In genomic region chr6:51372357-51372756, GRCm38 (mm10) we compare ENCODE assay signal across 23 mouse cellular contexts.
DNase-seq lines count a peak whose midpoint lies in the region; ATAC-seq lines count a peak whose summit lies in the region.
"Had no signal": no experiment of that assay in that cellular context is flagged by ENCODE, and none has a peak within 500 bp of the region (broad histone marks: within the 10 kb centered on the region; RNA-seq: fewer than 3 reads in every experiment).

No protein-coding gene starts in this region.

- no peak for ATAC-seq in forebrain, embryonic 15.5 days (replicated peaks)
- no peak for ATAC-seq in forebrain, embryonic 14.5 days
- ATAC-seq in midbrain, embryonic 16.5 days, result no peak
- ATAC-seq in midbrain, embryonic 15.5 days (replicated peaks), result no peak
- peak; percentile 86 for ATAC-seq in stomach, embryonic 15.5 days (ENCODE audit: insufficient read depth, low FRiP score, low read depth)

- DNase-seq in forebrain, embryonic 14.5 days (ENCODE audit: low spot score), result no peak
- no peak for DNase-seq in limb, embryonic 10.5 days (ENCODE audit: low spot score)
- no peak for DNase-seq in right cerebral cortex, postnatal 14 days
- DNase-seq in layer of hippocampus, adult 18-20 months (ENCODE audit: low spot score in 2 of 2), result no peak
- DNase-seq: adrenal gland, postnatal 36 days; cerebellum, adult 18-20 months; cerebellum, postnatal 25 days; embryo, embryonic 11 days; gastrocnemius, postnatal 25 days; heart, adult 2 months; kidney, adult 2 months; kidney, postnatal 10 days; lung, postnatal 14 days; right cerebral cortex, postnatal 25 days; thymus, postnatal 14 days had no signal

- peaks cover 18% of the 10 kb centered on the region for H3K4me1 ChIP-seq in forebrain, embryonic 15.5 days
- H3K4me1 ChIP-seq in forebrain, embryonic 14.5 days (ENCODE audit: control insufficient read depth, insufficient read depth, low read length), result peaks cover 6% of the 10 kb centered on the region
- peaks cover 10% of the 10 kb centered on the region for H3K4me1 ChIP-seq in midbrain, embryonic 16.5 days (ENCODE audit: control insufficient read depth, insufficient read depth, low read length)
- peaks cover 9% of the 10 kb centered on the region for H3K4me1 ChIP-seq in midbrain, embryonic 15.5 days
- H3K4me1 ChIP-seq in limb, embryonic 10.5 days, result peaks cover 17% of the 10 kb centered on the region; the same call in 1 of the 2 replicates
- H3K4me1 ChIP-seq in stomach, embryonic 15.5 days, result no peaks in the 10 kb centered on the region; the same call in 1 of the 2 replicates

- no peaks in the 10 kb centered on the region for H3K9me3 ChIP-seq in forebrain, embryonic 15.5 days
- no peaks in the 10 kb centered on the region for H3K9me3 ChIP-seq in forebrain, embryonic 14.5 days (replicated peaks; ENCODE audit: control insufficient read depth, low read length)
- H3K9me3 ChIP-seq in midbrain, embryonic 16.5 days (replicated peaks; ENCODE audit: control insufficient read depth, low read length, poor library complexity, severe bottlenecking), result no peaks in the 10 kb centered on the region
- H3K9me3 ChIP-seq in midbrain, embryonic 15.5 days, result no peaks in the 10 kb centered on the region
- no peaks in the 10 kb centered on the region for H3K9me3 ChIP-seq in limb, embryonic 10.5 days (replicated peaks)
- no peaks in the 10 kb centered on the region for H3K9me3 ChIP-seq in stomach, embryonic 15.5 days
- H3K9me3 ChIP-seq: G1E; heart, embryonic 15.5 days; limb, embryonic 12.5 days; neural tube, embryonic 12.5 days had no signal

- H3K4me3 ChIP-seq in forebrain, embryonic 15.5 days, result no peak overlapping the region
- no peak overlapping the region for H3K4me3 ChIP-seq in forebrain, embryonic 14.5 days (ENCODE audit: low read depth, low read length)
- H3K4me3 ChIP-seq in midbrain, embryonic 16.5 days (ENCODE audit: low read depth, low read length), result no peak overlapping the region
- no peak overlapping the region for H3K4me3 ChIP-seq in midbrain, embryonic 15.5 days
- no peak overlapping the region for H3K4me3 ChIP-seq in limb, embryonic 10.5 days
- H3K4me3 ChIP-seq in stomach, embryonic 15.5 days (replicated peaks), result no peak overlapping the region
- H3K4me3 ChIP-seq: heart, adult 2 months; heart, embryonic 15.5 days; limb, embryonic 12.5 days; neural tube, embryonic 12.5 days had no signal

- WGBS in forebrain, embryonic 15.5 days, result 51% methylated on average over 7 of the region's 7 CpGs
- 56% methylated on average over 7 of the region's 7 CpGs for WGBS in forebrain, embryonic 14.5 days
- 58% methylated on average over 7 of the region's 7 CpGs for WGBS in midbrain, embryonic 16.5 days
- WGBS in midbrain, embryonic 15.5 days, result 62% methylated on average over 7 of the region's 7 CpGs
- 71% methylated on average over 7 of the region's 7 CpGs for WGBS in limb, embryonic 10.5 days
- 37% methylated on average over 7 of the region's 7 CpGs for WGBS in stomach, embryonic 15.5 days

- peak overlapping the region; percentile 63 for H3K27ac ChIP-seq in forebrain, embryonic 15.5 days (replicated peaks)
- H3K27ac ChIP-seq in forebrain, embryonic 14.5 days (ENCODE audit: low read depth, low read length), result no peak overlapping the region; the same call in 1 of the 2 replicates
- H3K27ac ChIP-seq in midbrain, embryonic 16.5 days (ENCODE audit: low read length), result 0 out of 2 replicates have a peak overlapping the region, but pooled peaks have one; percentile 11
- H3K27ac ChIP-seq in midbrain, embryonic 15.5 days, result no peak overlapping the region
- H3K27ac ChIP-seq in limb, embryonic 10.5 days, result 0 out of 2 replicates have a peak overlapping the region, but pooled peaks have one; percentile 30
- no peak overlapping the region; the same call in 1 of the 2 replicates for H3K27ac ChIP-seq in stomach, embryonic 15.5 days
- H3K27ac ChIP-seq: heart, adult 2 months; heart, embryonic 15.5 days; limb, embryonic 12.5 days; neural tube, embryonic 12.5 days had no signal

- H3K27me3 ChIP-seq in forebrain, embryonic 15.5 days, result no peaks in the 10 kb centered on the region
- no peaks in the 10 kb centered on the region for H3K27me3 ChIP-seq in forebrain, embryonic 14.5 days (replicated peaks; ENCODE audit: control insufficient read depth, insufficient read depth, low read length)
- no peaks in the 10 kb centered on the region for H3K27me3 ChIP-seq in midbrain, embryonic 16.5 days (ENCODE audit: control insufficient read depth, insufficient read depth, low read depth, low read length)
- H3K27me3 ChIP-seq in midbrain, embryonic 15.5 days (replicated peaks), result no peaks in the 10 kb centered on the region
- no peaks in the 10 kb centered on the region for H3K27me3 ChIP-seq in limb, embryonic 10.5 days (ENCODE audit: low read depth, poor library complexity, severe bottlenecking)
- H3K27me3 ChIP-seq in stomach, embryonic 15.5 days (replicated peaks), result no peaks in the 10 kb centered on the region
- H3K27me3 ChIP-seq: heart, embryonic 15.5 days; limb, embryonic 12.5 days; neural tube, embryonic 12.5 days had no signal

- H3K4me2 ChIP-seq in forebrain, embryonic 15.5 days (replicated peaks), result no peak overlapping the region
- no peak overlapping the region for H3K4me2 ChIP-seq in forebrain, embryonic 14.5 days (ENCODE audit: low read length)
- H3K4me2 ChIP-seq in midbrain, embryonic 16.5 days (ENCODE audit: low read length), result no peak overlapping the region
- H3K4me2 ChIP-seq in midbrain, embryonic 15.5 days, result no peak overlapping the region
- H3K4me2 ChIP-seq in stomach, embryonic 15.5 days, result no peak overlapping the region
- H3K4me2 ChIP-seq: heart, embryonic 15.5 days; limb, embryonic 12.5 days; neural tube, embryonic 12.5 days had no signal

- no peaks in the 10 kb centered on the region for H3K36me3 ChIP-seq in forebrain, embryonic 15.5 days
- no peaks in the 10 kb centered on the region for H3K36me3 ChIP-seq in forebrain, embryonic 14.5 days (ENCODE audit: control insufficient read depth, insufficient read depth, low read length)
- no peaks in the 10 kb centered on the region for H3K36me3 ChIP-seq in midbrain, embryonic 16.5 days (ENCODE audit: control insufficient read depth, insufficient read depth, low read length)
- H3K36me3 ChIP-seq in midbrain, embryonic 15.5 days (replicated peaks), result no peaks in the 10 kb centered on the region
- H3K36me3 ChIP-seq in limb, embryonic 10.5 days, result no peaks in the 10 kb centered on the region
- no peaks in the 10 kb centered on the region for H3K36me3 ChIP-seq in stomach, embryonic 15.5 days
- H3K36me3 ChIP-seq: G1E; heart, embryonic 15.5 days; limb, embryonic 12.5 days; neural tube, embryonic 12.5 days had no signal

- H3K9ac ChIP-seq in forebrain, embryonic 15.5 days (replicated peaks), result no peak overlapping the region
- no peak overlapping the region for H3K9ac ChIP-seq in forebrain, embryonic 14.5 days (ENCODE audit: low read length)
- H3K9ac ChIP-seq in midbrain, embryonic 16.5 days (ENCODE audit: low read depth, low read length), result no peak overlapping the region
- H3K9ac ChIP-seq in midbrain, embryonic 15.5 days, result no peak overlapping the region
- H3K9ac ChIP-seq in stomach, embryonic 15.5 days, result no peak overlapping the region
- H3K9ac ChIP-seq: heart, embryonic 15.5 days; limb, embryonic 12.5 days; neural tube, embryonic 12.5 days had no signal

Comparison
In these comparisons a context has a peak if more than half of its experiments do, and no peak if none do; other contexts are left out.
1. H3K27ac ChIP-seq: peak in forebrain, embryonic 15.5 days (single experiment), midbrain, embryonic 16.5 days (single experiment) and limb, embryonic 10.5 days (single experiment); none in forebrain, embryonic 14.5 days (single experiment), midbrain, embryonic 15.5 days (single experiment) and stomach, embryonic 15.5 days (single experiment).